Mouse (Mus musculus) MEL (cell line): ENCODE results near the gene Eng. TPM values are rescaled to one million over a fixed set of nuclear protein-coding genes. Genes with fewer than 3 reads are reported as not detected.

Source experiments
- DNase-seq: peaks from one replicate; pipeline ENCODE4 v3.0.0; 2011; ENCODE audit warnings: low read depth, low spot score
- H3K27ac ChIP-seq: 2 replicates; pipeline ENCODE4 v1.5.1; 2012; ENCODE audit warnings: low read depth, mild to moderate bottlenecking, control low read depth, low read length, moderate library complexity; ENCODE audit not compliant: control insufficient read depth
- H3K27me3 ChIP-seq, 2 experiments: fragments of 150-350 bp in 1 of 2; sonication (generic) in 1 of 2; 2 replicates each; pipeline ENCODE4 v1.6.1; 2012; ENCODE audit warnings: low read length in 2 of 2, mild to moderate bottlenecking in 2 of 2, improper control_type of control experiment in 1 of 2, moderate library complexity in 1 of 2; ENCODE audit not compliant: insufficient read depth in 2 of 2, control insufficient read depth in 1 of 2
- H3K36me3 ChIP-seq, 2 experiments: 2 replicates each; pipeline ENCODE4 v1.6.1; 2012 to 2014; ENCODE audit warnings: low read length in 2 of 2, improper control_type of control experiment in 1 of 2, inconsistent platforms in 1 of 2, mild to moderate bottlenecking in 1 of 2; ENCODE audit not compliant: insufficient read depth in 2 of 2, control insufficient read depth in 1 of 2
- H3K4me1 ChIP-seq, 2 experiments: fragments of 150-350 bp in 1 of 2; sonication (generic) in 1 of 2; 2 replicates each; pipeline ENCODE4 v1.6.1; 2012; ENCODE audit warnings: low read length in 2 of 2, improper control_type of control experiment in 1 of 2, mild to moderate bottlenecking in 1 of 2; ENCODE audit not compliant: insufficient read depth in 2 of 2, control insufficient read depth in 1 of 2
- H3K4me3 ChIP-seq, 2 experiments: fragments of 150-350 bp in 1 of 2; sonication (generic) in 1 of 2; 2 replicates each; pipeline ENCODE4 v1.5.1; 2012; ENCODE audit warnings: low read depth in 2 of 2, low read length in 2 of 2, mild to moderate bottlenecking in 2 of 2, moderate library complexity in 2 of 2, control low read depth in 1 of 2, improper control_type of control experiment in 1 of 2; ENCODE audit not compliant: control insufficient read depth in 1 of 2, insufficient read depth in 1 of 2
- H3K79me2 ChIP-seq: 2 replicates; pipeline ENCODE4 v1.6.1; 2012; ENCODE audit warnings: mild to moderate bottlenecking, low read length, moderate library complexity; ENCODE audit not compliant: control insufficient read depth, poor library complexity, insufficient read depth
- H3K9ac ChIP-seq: 2 replicates; pipeline ENCODE4 v1.6.1; 2012; ENCODE audit warnings: low read depth, mild to moderate bottlenecking, control low read depth, low read length, moderate library complexity; ENCODE audit not compliant: control insufficient read depth, poor library complexity, severe bottlenecking
- H3K9me3 ChIP-seq: fragments of 150-350 bp; sonication (generic); replicated peaks from 2 replicates; pipeline ENCODE4 v1.6.1; 2012; ENCODE audit warnings: mild to moderate bottlenecking, low read length, improper control_type of control experiment, moderate library complexity; ENCODE audit not compliant: insufficient read depth
- CHD1 ChIP-seq: IDR thresholded peaks from 2 replicates; pipeline ENCODE4 v1.6.1; 2012; ENCODE audit warnings: low read depth, mild to moderate bottlenecking, inconsistent platforms, low read length, improper control_type of control experiment
- CTCF ChIP-seq, 3 experiments: IDR thresholded peaks in 2 of 3; conservative IDR thresholded peaks in 1 of 3; 2 replicates each; pipeline ENCODE4 v1.5.1; 2011 to 2012; ENCODE audit warnings: low read length in 3 of 3, low read depth in 2 of 3, mild to moderate bottlenecking in 2 of 3, improper control_type of control experiment in 1 of 3, inconsistent platforms in 1 of 3, mixed read lengths in 1 of 3, moderate library complexity in 1 of 3; ENCODE audit not compliant: control insufficient read depth in 1 of 3, insufficient read depth in 1 of 3, poor library complexity in 1 of 3, severe bottlenecking in 1 of 3
- ELF1 ChIP-seq: IDR thresholded peaks from 2 replicates; pipeline ENCODE4 v1.6.1; 2014; ENCODE audit warnings: low read depth, mild to moderate bottlenecking, inconsistent platforms, low read length, improper control_type of control experiment, moderate library complexity
- ETS1 ChIP-seq: IDR thresholded peaks from 2 replicates; pipeline ENCODE4 v1.6.1; 2012; ENCODE audit warnings: low read depth, mild to moderate bottlenecking, inconsistent platforms, low read length, improper control_type of control experiment, moderate library complexity
- GATA1 ChIP-seq: IDR thresholded peaks from 2 replicates; pipeline ENCODE4 v1.6.1; 2011; ENCODE audit warnings: low read depth, low read length, improper control_type of control experiment
- HCFC1 ChIP-seq: IDR thresholded peaks from 2 replicates; pipeline ENCODE4 v1.6.1; 2012; ENCODE audit warnings: low read depth, mild to moderate bottlenecking, inconsistent platforms, low read length, improper control_type of control experiment, moderate library complexity
- KAT2A ChIP-seq: conservative IDR thresholded peaks from 2 replicates; pipeline ENCODE4 v1.6.1; 2012; ENCODE audit warnings: low read depth, low read length, improper control_type of control experiment, inconsistent platforms
- MAX ChIP-seq: IDR thresholded peaks from 2 replicates; pipeline ENCODE4 v1.6.1; 2011; ENCODE audit warnings: low read length, improper control_type of control experiment
- MEF2A ChIP-seq: IDR thresholded peaks from 2 replicates; pipeline ENCODE4 v1.6.1; 2014; ENCODE audit warnings: low read depth, mild to moderate bottlenecking, inconsistent platforms, low read length, improper control_type of control experiment; ENCODE audit not compliant: poor library complexity, insufficient replicate concordance, severe bottlenecking; ENCODE audit errors: extremely low read depth
- MYB ChIP-seq: IDR thresholded peaks from 2 replicates; pipeline ENCODE4 v1.6.1; 2011; ENCODE audit warnings: mild to moderate bottlenecking, low read depth, low read length, improper control_type of control experiment
- NELFE ChIP-seq: IDR thresholded peaks from 2 replicates; pipeline ENCODE4 v1.6.1; 2011; ENCODE audit warnings: low read depth, low read length, improper control_type of control experiment
- NRF1 ChIP-seq: IDR thresholded peaks from 2 replicates; pipeline ENCODE4 v1.6.1; 2014; ENCODE audit warnings: low read depth, mild to moderate bottlenecking, inconsistent platforms, low read length, improper control_type of control experiment, moderate library complexity; ENCODE audit not compliant: poor library complexity, insufficient read depth, severe bottlenecking
- RAD21 ChIP-seq: IDR thresholded peaks from 2 replicates; pipeline ENCODE4 v1.6.1; 2011; ENCODE audit warnings: mild to moderate bottlenecking, low read depth, low read length, improper control_type of control experiment
- RCOR1 ChIP-seq: IDR thresholded peaks from 2 replicates; pipeline ENCODE4 v1.6.1; 2012; ENCODE audit warnings: low read depth, mild to moderate bottlenecking, inconsistent platforms, low read length, improper control_type of control experiment
- SIN3A ChIP-seq: IDR thresholded peaks from 2 replicates; pipeline ENCODE4 v1.6.1; 2012; ENCODE audit warnings: low read length, improper control_type of control experiment, inconsistent platforms
- SMC3 ChIP-seq: IDR thresholded peaks from 2 replicates; pipeline ENCODE4 v1.6.1; 2011; ENCODE audit warnings: low read depth, low read length, improper control_type of control experiment
- TAL1 ChIP-seq: IDR thresholded peaks from 2 replicates; pipeline ENCODE4 v1.6.1; 2012; ENCODE audit warnings: mild to moderate bottlenecking, inconsistent platforms, low read length, moderate library complexity, mixed read lengths
- TBP ChIP-seq: IDR thresholded peaks from 2 replicates; pipeline ENCODE4 v1.8.0; 2011; ENCODE audit warnings: low read depth, low read length, improper control_type of control experiment
- TCF12 ChIP-seq: IDR thresholded peaks from 2 replicates; pipeline ENCODE4 v1.6.1; 2014; ENCODE audit warnings: low read depth, mild to moderate bottlenecking, inconsistent platforms, low read length, improper control_type of control experiment, moderate library complexity
- ZMIZ1 ChIP-seq: IDR thresholded peaks from 2 replicates; pipeline ENCODE4 v1.6.1; 2012; ENCODE audit warnings: low read depth, mild to moderate bottlenecking, inconsistent platforms, low read length, improper control_type of control experiment, moderate library complexity
- polyA plus RNA-seq, 2 experiments: library from polyadenylated mRNA; stranded (reverse) in 1 of 2; unstranded in 1 of 2; fragments of >175 nt in 1 of 2; fragments of >200 nt in 1 of 2; gene quantifications; 2 replicates each; pipeline versions ENCODE4 v1.2.1 to v1.2.4; 2012; ENCODE audit warnings: low replicate concordance in 2 of 2, low read depth in 1 of 2; ENCODE audit not compliant: insufficient read length in 2 of 2, insufficient read depth in 1 of 2, missing spikeins in 1 of 2
- total RNA-seq: library from RNA; depleted of rRNA; stranded (reverse); fragments of 300-350 nt; gene quantifications from 2 replicates; pipeline ENCODE4 v1.2.3, GENCODE M21; 2012

Eng gene
- total and polyA plus RNA-seq, 3 experiments, result 0.73 to 1.0 TPM; not detected in 1

DNA sequence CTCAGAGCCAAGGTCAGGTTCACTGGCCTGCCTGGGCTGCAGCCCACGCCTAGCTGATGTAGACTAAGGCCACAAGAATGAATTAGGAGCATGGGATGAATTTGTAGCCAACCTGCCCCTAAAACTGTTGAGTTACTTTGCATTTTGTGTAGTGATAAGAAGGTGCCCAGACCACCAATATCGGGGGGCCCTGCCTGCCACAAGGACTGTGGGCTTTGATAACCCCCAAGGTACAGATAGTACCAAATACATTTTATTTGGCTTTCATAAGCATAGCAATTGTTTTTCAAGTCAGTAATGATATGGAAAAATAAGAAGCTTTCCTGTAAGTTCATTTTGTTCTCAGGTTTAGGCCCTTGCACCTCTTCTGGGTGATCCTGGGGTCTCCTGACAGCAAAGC is 12.5 kb downstream of the Eng start (continued):
- TF ChIP-seq ZMIZ1 (no peak), GATA1 (peak; percentile 88), NRF1 (no peak), MAX (no peak), ELF1 (no peak), HCFC1 (0 out of 2 replicates have a peak, but pooled peaks have one; percentile 13), TBP (no peak), NELFE (0 out of 2 replicates have a peak, but pooled peaks have one; percentile 17), SMC3 (no peak), TAL1 (peak; percentile 56), KAT2A (0 out of 2 replicates have a peak, but pooled peaks have one; percentile 27), SIN3A (peak; percentile 70)

DNA sequence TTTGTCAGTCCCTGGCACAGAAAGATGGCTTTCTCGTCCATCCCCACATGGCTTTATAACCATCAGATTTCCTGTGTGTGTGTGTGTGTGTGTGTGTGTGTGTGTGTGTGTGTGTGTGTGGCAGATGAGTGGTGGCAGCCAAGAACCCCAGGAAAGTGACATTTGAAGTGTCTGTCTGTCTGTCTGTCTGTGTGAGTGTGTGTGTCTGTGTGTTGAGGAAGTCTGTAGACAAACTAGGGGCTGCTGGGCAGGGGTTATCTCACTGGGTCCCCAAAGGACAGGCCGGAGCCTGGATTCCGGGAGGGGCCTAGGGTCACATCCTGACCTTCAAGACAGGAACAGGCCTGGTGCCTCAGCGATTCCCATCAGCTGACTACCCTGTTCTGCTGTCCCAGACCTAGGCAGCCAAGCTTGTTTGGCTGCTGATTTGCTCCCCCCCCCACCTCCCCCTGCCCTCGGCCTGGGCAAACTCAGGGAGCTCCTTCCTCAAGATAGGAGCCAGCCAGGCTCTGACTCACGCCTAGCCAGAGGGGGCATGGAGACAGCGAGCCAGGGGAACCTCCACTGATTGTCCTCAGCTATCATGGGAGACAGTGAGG is 15.2 kb downstream of the Eng start:
- Histone ChIP-seq H3K79me2 (no peaks in the 10 kb centered on the region), H3K27ac (no peak overlapping the region), H3K9ac (no peak overlapping the region), H3K9me3 (no peaks in the 10 kb centered on the region), H3K27me3 (no peaks in the 10 kb centered on the region), H3K4me1 (peaks cover 20 to 30% of the 10 kb centered on the region in 2 experiments), H3K36me3 (peaks cover 0 to 15% of the 10 kb centered on the region in 2 experiments; a peak in 2 of 4 replicates), H3K4me3 (no peak overlapping the region)
- no peak for TF ChIP-seq KAT2A
- no peak for TF ChIP-seq CTCF (IDR thresholded peaks at IDR 0.05 in 2 of 3, conservative IDR thresholded peaks at IDR 0.05 in 1 of 3; ENCODE audit: control insufficient read depth in 1 of 3, insufficient read depth in 1 of 3, low read depth in 2 of 3, low read length in 3 of 3, poor library complexity in 1 of 3, severe bottlenecking in 1 of 3)
- no peak for TF ChIP-seq TBP
- TF ChIP-seq ETS1, result no peak
- TF ChIP-seq GATA1, result no peak
- TF ChIP-seq RAD21, result no peak
- no peak for TF ChIP-seq MYB
- TF ChIP-seq RCOR1, result no peak
- no peak for TF ChIP-seq CHD1
- DNase-seq, result peak; percentile 43

DNA sequence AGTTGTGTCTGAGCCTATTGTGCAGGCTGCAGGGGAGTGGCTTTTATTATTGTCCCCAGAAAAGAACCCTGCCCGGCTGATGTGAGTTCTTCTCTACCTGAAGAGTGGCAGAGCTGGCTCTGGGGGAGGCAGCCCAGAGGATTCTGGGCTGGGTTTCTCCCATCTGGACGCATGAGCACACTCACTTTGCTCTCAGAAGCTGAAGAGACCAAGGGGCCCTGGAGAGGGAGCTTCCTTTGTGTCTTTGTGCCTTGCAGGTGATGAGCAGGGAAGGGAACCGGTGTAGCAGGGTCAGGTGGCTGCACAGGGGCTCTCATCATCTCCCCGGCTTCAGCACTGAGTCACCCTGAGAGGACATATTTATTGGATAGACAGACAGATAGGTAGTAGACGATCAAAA is 15.9 kb downstream of the Eng start:
- no peak overlapping the region for H3K27ac ChIP-seq
- H3K4me1 ChIP-seq, result peaks cover 20 to 30% of the 10 kb centered on the region in 2 experiments
- no peak for TF ChIP-seq NELFE
- TF ChIP-seq ETS1, result no peak
- no peak for TF ChIP-seq MAX
- no peak for TF ChIP-seq MEF2A
- TF ChIP-seq SIN3A, result no peak
- TF ChIP-seq TCF12, result no peak
- TF ChIP-seq, all 39 proteins: peak for 0
- Histone ChIP-seq H3K9ac (no peak overlapping the region), H3K9me3 (no peaks in the 10 kb centered on the region), H3K4me3 (no peak overlapping the region), H3K27me3 (no peaks in the 10 kb centered on the region), H3K36me3 (peaks cover 0 to 15% of the 10 kb centered on the region in 2 experiments; a peak in 2 of 4 replicates), H3K79me2 (no peaks in the 10 kb centered on the region)
- DNase-seq, result no peak
